Mouse (Mus musculus) left cerebral cortex, postnatal 4 days (tissue): ENCODE measurements around the gene Bank1. TPM values are rescaled to one million over a fixed set of nuclear protein-coding genes. Genes with fewer than 3 reads are reported as not detected.

ENCODE experiments used
- DNase-seq: peaks from one replicate; pipeline ENCODE4 v3.0.0-alpha.2; 2022
- intact Hi-C: fragments of 180-260 bp; cut with DNase I; formaldehyde crosslinking; loops from one replicate; pipeline ENCODE4 v1.15.1; 2025
- total RNA-seq, 2 experiments: library from RNA; stranded (reverse); gene quantifications; 2 replicates each; pipeline ENCODE4 v1.2.3; 2021

Bank1 gene
- total RNA-seq, 2 experiments from 2014 or later: 0.44 to 0.58 TPM

- intact Hi-C loops: no loop called here
- no peak for DNase-seq
Measured at GRCm38 (mm10) chr3:136254713-136255112, 71.2 kb downstream of the Bank1 start.

GRCm38 (mm10) chr3:136252820-136253219 lies 73.0 kb downstream of the Bank1 start:
- DNase-seq: no peak
- intact Hi-C loops: no loop called here

- no peak for DNase-seq
- intact Hi-C loops: no loop called here
Measured at GRCm38 (mm10) chr3:136251578-136251977, 74.3 kb downstream of the Bank1 start.

- DNase-seq: no peak
- intact Hi-C loops: no loop called here
Measured at GRCm38 (mm10) chr3:136247331-136247730, 78.5 kb downstream of the Bank1 start.

- intact Hi-C loops: no loop called here
- DNase-seq: no peak
Measured at GRCm38 (mm10) chr3:136244931-136245330, 80.9 kb downstream of the Bank1 start.

- intact Hi-C loops: no loop called here
- DNase-seq: no peak
Measured at GRCm38 (mm10) chr3:136238790-136239189, 87.1 kb downstream of the Bank1 start.

GRCm38 (mm10) chr3:136233507-136233906 lies 92.4 kb downstream of the Bank1 start:
- DNase-seq: no peak
- intact Hi-C loops: no loop called here

GRCm38 (mm10) chr3:136230602-136231151 lies 95.2 kb downstream of the Bank1 start:
- DNase-seq: no peak
- intact Hi-C loops: no loop called here

GRCm38 (mm10) chr3:136189661-136190228 lies 136.1 kb downstream of the Bank1 start:
- intact Hi-C loops: no loop called here

GRCm38 (mm10) chr3:136186548-136187113 lies 139.2 kb downstream of the Bank1 start:
- DNase-seq: no peak
- intact Hi-C loops: no loop called here

More at GRCm38 (mm10) chr3:136189661-136190228, 136.1 kb downstream of the Bank1 start:
- DNase-seq: no peak

GRCm38 (mm10) chr3:136171631-136172030 lies 154.2 kb downstream of the Bank1 start:
- DNase-seq: no peak
- intact Hi-C loops: no loop called here

GRCm38 (mm10) chr3:136168071-136168470 lies 157.8 kb downstream of the Bank1 start:
- no peak for DNase-seq
- intact Hi-C loops: no loop called here

GRCm38 (mm10) chr3:136166671-136167070 lies 159.2 kb downstream of the Bank1 start:
- no peak for DNase-seq
- intact Hi-C loops: no loop called here

GRCm38 (mm10) chr3:136166033-136166361 lies 159.9 kb downstream of the Bank1 start:
- intact Hi-C loops: no loop called here
- DNase-seq: no peak

- DNase-seq: peak; percentile 83
Measured at GRCm38 (mm10) chr3:136165167-136166032, 160.5 kb downstream of the Bank1 start.

GRCm38 (mm10) chr3:136158059-136158458 lies 167.8 kb downstream of the Bank1 start:
- intact Hi-C loops: no loop called here
- DNase-seq: no peak

More at GRCm38 (mm10) chr3:136165167-136166032, 160.5 kb downstream of the Bank1 start:
- intact Hi-C loops: no loop called here

GRCm38 (mm10) chr3:136155555-136155954 lies 170.3 kb downstream of the Bank1 start:
- intact Hi-C loops: no loop called here
- DNase-seq: no peak

GRCm38 (mm10) chr3:136150886-136151285 lies 175.0 kb downstream of the Bank1 start:
- intact Hi-C loops: no loop called here
- DNase-seq: no peak

- no peak for DNase-seq
- intact Hi-C loops: no loop called here
Measured at GRCm38 (mm10) chr3:136147166-136147565, 178.7 kb downstream of the Bank1 start.

- intact Hi-C loops: no loop called here
- DNase-seq: no peak
Measured at GRCm38 (mm10) chr3:136132013-136132412, 193.9 kb downstream of the Bank1 start.

- DNase-seq: no peak
- intact Hi-C loops: no loop called here
Measured at GRCm38 (mm10) chr3:136115478-136116215, 210.2 kb downstream of the Bank1 start.
